Mouse (Mus musculus) embryo, embryonic 11 days (tissue): ENCODE measurements at regions not wholly inside any gene's neighbourhood (a gene's known extent, or its start where the extent isn't known, plus 50 kb on each side); places are given as distances from the start of the nearest gene placed in this dataset.

Experiments
- DNase-seq: peaks from one replicate; pipeline ENCODE4 v3.0.0-alpha.2; 2015

DNA sequence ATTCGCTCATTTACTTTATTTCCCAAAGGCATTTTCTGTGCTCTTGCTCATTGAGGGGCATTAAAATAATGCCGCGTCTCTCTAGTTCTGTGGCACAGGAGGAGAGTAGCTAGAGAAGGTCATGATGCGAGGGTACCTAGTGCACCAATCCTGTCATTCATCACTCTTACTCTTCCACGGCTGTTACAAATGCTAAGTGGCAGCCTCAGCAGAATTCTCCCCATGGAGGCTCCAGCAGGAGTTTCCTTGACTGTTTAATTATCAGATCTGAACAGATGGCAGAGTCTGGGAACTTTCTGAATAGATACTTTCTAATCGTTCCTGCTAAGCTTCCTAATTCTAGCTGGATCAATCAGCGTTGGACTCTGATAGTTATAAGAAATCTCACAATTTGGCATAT is 354.0 kb upstream of the Steap1 start:
- peak; percentile 1 for DNase-seq
